Mouse (Mus musculus): ENCODE measurements at regions not wholly inside any gene's neighbourhood (a gene's known extent, or its start where the extent isn't known, plus 50 kb on each side); places are given as distances from the start of the nearest gene placed in this dataset.

- H3K36me3 ChIP-seq: no peaks in the 10 kb centered on the region
- peak; percentile 92 for DNase-seq (ENCODE audit: low spot score)
- no peaks in the 10 kb centered on the region for H3K27me3 ChIP-seq (ENCODE audit: low read depth, poor library complexity, severe bottlenecking)
- WGBS: 42% methylated on average over 9 of the region's 9 CpGs
- H3K4me1 ChIP-seq: no peaks in the 10 kb centered on the region; the same call in 1 of the 2 replicates
- no peak overlapping the region for H3K4me3 ChIP-seq
- H3K9me3 ChIP-seq (replicated peaks): no peaks in the 10 kb centered on the region
- no peak overlapping the region for H3K27ac ChIP-seq
Measured at GRCm38 (mm10) chr8:6572066-6572665, 1467.0 kb upstream of the Slc10a2 start.

DNA sequence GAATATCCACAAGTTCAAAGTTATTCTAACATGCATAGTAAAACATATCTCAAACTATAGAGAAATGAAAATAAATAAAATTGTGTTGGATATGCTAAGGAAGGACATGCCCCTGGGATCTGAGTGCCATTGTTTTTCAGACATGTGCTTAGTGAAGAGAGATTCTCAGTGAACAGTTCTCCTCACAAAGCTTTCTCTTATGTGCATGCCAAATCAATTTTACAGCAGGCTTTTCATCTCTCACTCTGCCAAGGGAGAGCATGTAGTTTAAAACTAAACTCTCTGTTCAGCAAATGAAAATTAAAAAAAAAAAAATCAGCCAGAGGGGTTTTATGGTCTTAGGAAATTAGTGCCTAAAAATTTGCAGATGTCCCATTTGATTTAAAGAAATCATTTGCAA lies 1445.8 kb upstream of the Slc10a2 start:
- Histone ChIP-seq H3K4me3 (no peak overlapping the region), H3K36me3 (no peaks in the 10 kb centered on the region), H3K27me3 (ENCODE audit: low read depth, poor library complexity, severe bottlenecking) (no peaks in the 10 kb centered on the region), H3K9me3 (replicated peaks) (no peaks in the 10 kb centered on the region), H3K27ac (no peak overlapping the region), H3K4me1 (no peaks in the 10 kb centered on the region)
- DNase-seq (ENCODE audit: low spot score): no peak

DNA sequence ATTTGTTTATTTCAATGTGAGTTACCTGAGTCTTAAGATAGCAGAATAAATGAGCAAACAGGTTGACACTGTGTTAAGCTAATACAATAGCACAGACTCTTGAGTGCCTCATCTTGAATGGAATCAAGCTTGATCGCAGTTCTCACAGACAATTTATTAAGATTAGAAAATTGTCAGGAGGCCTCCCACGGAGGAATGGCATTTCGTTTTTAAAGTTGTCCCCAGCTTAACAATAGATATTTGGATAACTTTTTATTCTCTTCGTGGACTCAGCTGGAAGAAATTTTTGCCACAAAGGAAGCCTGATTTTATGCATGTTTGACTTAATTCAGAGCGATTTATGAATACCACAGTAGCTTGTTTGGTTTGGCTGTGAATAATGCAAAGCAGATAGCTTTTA lies 1422.0 kb upstream of the Slc10a2 start:
- Histone ChIP-seq H3K36me3 (no peaks in the 10 kb centered on the region), H3K4me1 (no peaks in the 10 kb centered on the region), H3K9me3 (replicated peaks) (no peaks in the 10 kb centered on the region), H3K27ac (no peak overlapping the region), H3K27me3 (ENCODE audit: low read depth, poor library complexity, severe bottlenecking) (no peaks in the 10 kb centered on the region), H3K4me3 (no peak overlapping the region)
- WGBS: 82% methylated on average over 5 of the region's 5 CpGs
- DNase-seq (ENCODE audit: low spot score): no peak

DNA sequence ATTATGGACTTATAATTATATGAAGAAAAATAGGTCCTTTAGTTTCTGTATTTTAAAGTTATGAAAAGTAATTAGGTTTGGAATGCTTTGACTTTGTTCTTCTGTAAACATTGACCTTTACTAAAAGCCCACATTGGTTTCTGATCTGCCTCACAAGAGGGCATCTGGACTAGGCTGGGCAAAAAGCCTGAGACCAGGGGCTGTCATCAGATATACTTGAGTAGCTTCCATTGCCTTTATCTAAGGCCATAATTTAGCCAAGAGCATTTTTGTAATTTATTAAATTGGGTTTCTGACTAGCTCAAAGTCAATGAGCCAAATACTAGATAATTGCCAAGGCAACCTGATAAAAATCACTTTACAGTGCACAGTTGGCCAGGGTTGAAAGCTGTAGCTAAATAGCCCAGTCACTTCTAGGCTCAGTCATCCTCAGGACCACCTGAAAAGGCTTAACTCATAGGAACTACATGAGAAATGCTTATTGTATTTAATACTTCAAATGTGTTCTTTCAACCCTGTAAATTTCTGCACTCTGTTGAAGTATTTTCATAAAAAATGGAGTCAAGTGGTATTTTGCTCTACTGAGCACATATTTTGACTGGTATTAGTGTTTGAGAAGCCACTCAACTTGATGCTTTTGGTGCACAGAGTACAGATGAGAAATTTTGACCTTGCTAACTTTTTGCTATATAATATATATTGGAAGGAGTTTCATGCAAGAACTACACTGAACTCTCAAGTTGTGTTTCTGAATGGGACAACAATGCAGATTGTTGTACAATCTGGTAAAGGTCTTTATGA lies 1410.9 kb upstream of the Slc10a2 start:
- DNase-seq (ENCODE audit: low spot score): no peak
- Histone ChIP-seq H3K36me3 (no peaks in the 10 kb centered on the region), H3K27me3 (ENCODE audit: low read depth, poor library complexity, severe bottlenecking) (no peaks in the 10 kb centered on the region)

DNA sequence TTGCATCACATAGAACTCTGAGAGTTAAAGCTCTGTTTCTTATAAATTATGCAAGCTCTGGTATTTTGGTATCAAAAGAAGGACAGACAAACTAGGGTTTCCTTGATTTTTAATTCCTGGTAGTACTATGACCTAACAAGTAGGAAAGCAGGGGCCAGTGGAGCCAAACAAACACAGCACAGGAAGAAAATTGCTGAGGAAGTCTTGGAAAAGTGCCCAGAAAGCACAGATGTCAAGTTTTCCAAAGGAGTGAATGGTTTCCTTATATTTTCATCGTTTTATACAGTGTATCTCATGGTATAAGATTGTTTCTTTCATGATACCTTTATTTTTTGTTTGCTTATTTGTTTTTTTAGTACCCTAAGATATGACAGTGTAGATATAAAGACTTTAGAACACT lies 1387.3 kb upstream of the Slc10a2 start:
- no peak overlapping the region for H3K4me3 ChIP-seq
- no peaks in the 10 kb centered on the region for H3K27me3 ChIP-seq (ENCODE audit: low read depth, poor library complexity, severe bottlenecking)
- no peaks in the 10 kb centered on the region for H3K4me1 ChIP-seq
- no peaks in the 10 kb centered on the region for H3K9me3 ChIP-seq (replicated peaks)
- DNase-seq (ENCODE audit: low spot score): no peak
- WGBS: 76% methylated on average over 1 of the region's 1 CpGs
- no peak overlapping the region for H3K27ac ChIP-seq
- H3K36me3 ChIP-seq: no peaks in the 10 kb centered on the region

More for the DNA sequence above, 1410.9 kb upstream of the Slc10a2 start:
- no peak overlapping the region for H3K27ac ChIP-seq
- no peaks in the 10 kb centered on the region for H3K9me3 ChIP-seq (replicated peaks)
- no peak overlapping the region for H3K4me3 ChIP-seq
- H3K4me1 ChIP-seq: no peaks in the 10 kb centered on the region

DNA sequence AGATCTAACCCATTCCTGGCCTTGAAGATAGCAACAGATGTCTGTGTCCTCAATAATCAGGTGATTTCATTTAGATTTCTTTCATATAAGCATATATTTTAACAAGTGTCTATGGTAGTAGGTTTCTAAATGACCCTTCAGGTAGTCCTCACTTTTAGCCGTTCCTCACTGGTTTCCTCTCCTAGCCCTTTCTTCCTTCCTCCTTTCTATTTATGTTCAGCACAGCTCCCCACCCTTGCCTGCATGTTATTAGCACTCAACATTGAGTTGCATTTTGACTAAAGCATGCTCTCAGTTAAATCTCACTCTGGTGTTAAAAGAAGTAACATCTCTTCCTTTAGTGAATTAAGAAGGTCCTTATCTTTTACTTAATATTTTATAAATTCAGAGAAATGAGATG lies 1376.8 kb upstream of the Slc10a2 start:
- H3K4me1 ChIP-seq: no peaks in the 10 kb centered on the region
- 94% methylated on average over 1 of the region's 1 CpGs for WGBS

DNA sequence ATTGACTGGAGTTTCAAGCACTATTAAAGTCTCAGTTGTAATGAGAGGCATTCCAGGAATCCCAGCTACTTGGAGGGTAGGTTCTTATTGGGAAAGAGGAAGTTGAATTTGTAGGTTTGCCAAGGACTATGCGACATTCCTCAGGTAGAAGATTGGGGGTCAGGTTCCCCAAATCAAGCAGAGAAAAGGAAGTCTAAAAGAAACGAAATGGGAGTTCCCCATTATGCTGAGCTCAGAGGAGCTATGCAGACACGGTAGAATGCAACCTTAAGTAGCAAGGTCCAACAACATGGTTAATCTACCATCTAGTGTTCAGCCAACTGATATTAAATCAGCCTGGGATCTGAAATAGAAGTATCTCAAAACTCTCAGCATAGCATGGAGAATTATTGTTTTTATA lies 1365.9 kb upstream of the Slc10a2 start:
- no peaks in the 10 kb centered on the region for H3K9me3 ChIP-seq (replicated peaks)
- 89% methylated on average over 3 of the region's 3 CpGs for WGBS
- H3K4me3 ChIP-seq: no peak overlapping the region
- H3K27me3 ChIP-seq (ENCODE audit: low read depth, poor library complexity, severe bottlenecking): no peaks in the 10 kb centered on the region
- DNase-seq (ENCODE audit: low spot score): no peak
- no peaks in the 10 kb centered on the region for H3K36me3 ChIP-seq
- no peaks in the 10 kb centered on the region for H3K4me1 ChIP-seq
- H3K27ac ChIP-seq: no peak overlapping the region

More for the DNA sequence above, 1376.8 kb upstream of the Slc10a2 start:
- no peaks in the 10 kb centered on the region for H3K36me3 ChIP-seq
- no peaks in the 10 kb centered on the region for H3K9me3 ChIP-seq (replicated peaks)
- H3K4me3 ChIP-seq: no peak overlapping the region
- no peak for DNase-seq (ENCODE audit: low spot score)
- H3K27ac ChIP-seq: no peak overlapping the region
- no peaks in the 10 kb centered on the region for H3K27me3 ChIP-seq (ENCODE audit: low read depth, poor library complexity, severe bottlenecking)

GRCm38 (mm10) chr8:6456553-6457180 lies 1351.5 kb upstream of the Slc10a2 start:
- no peaks in the 10 kb centered on the region for H3K36me3 ChIP-seq
- no peak overlapping the region for H3K4me3 ChIP-seq
- no peaks in the 10 kb centered on the region for H3K4me1 ChIP-seq
- no peak overlapping the region for H3K27ac ChIP-seq
- 63% methylated on average over 3 of the region's 3 CpGs for WGBS
- H3K27me3 ChIP-seq (ENCODE audit: low read depth, poor library complexity, severe bottlenecking): no peaks in the 10 kb centered on the region
- no peaks in the 10 kb centered on the region for H3K9me3 ChIP-seq (replicated peaks)
- DNase-seq (ENCODE audit: low spot score): no peak

DNA sequence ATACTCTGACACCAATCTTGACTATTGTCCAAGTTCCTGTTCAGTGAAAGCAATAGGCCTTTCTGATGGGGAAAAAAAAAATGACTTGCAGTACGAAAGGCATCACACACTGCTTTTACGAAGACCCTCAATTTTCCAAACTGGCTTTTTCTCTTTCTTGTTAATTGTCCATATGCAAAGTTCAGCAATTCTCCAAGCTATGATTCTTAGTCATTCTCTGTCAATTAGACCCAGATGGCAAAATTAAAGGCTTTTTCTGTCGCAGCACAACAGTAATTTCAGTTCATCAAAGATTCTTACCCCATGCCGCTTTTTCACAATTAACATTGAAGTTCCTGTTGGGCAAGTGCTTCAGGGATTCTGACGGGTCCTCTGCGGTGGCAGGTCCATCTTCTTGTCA lies 1343.2 kb upstream of the Slc10a2 start:
- no peaks in the 10 kb centered on the region for H3K4me1 ChIP-seq
- no peak overlapping the region for H3K27ac ChIP-seq
- H3K4me3 ChIP-seq: no peak overlapping the region
- 48% methylated on average over 6 of the region's 6 CpGs for WGBS
- H3K27me3 ChIP-seq (ENCODE audit: low read depth, poor library complexity, severe bottlenecking): no peaks in the 10 kb centered on the region
- H3K36me3 ChIP-seq: no peaks in the 10 kb centered on the region
- no peaks in the 10 kb centered on the region for H3K9me3 ChIP-seq (replicated peaks)
- DNase-seq (ENCODE audit: low spot score): no peak

- WGBS: 78% methylated on average over 4 of the region's 4 CpGs
- DNase-seq (ENCODE audit: low spot score): no peak
Measured at GRCm38 (mm10) chr8:6439069-6439468, 1333.9 kb upstream of the Slc10a2 start.

More at GRCm38 (mm10) chr8:6439069-6439468, 1333.9 kb upstream of the Slc10a2 start:
- Histone ChIP-seq H3K4me3 (no peak overlapping the region), H3K27ac (no peak overlapping the region), H3K4me1 (no peaks in the 10 kb centered on the region), H3K36me3 (no peaks in the 10 kb centered on the region), H3K9me3 (replicated peaks) (no peaks in the 10 kb centered on the region), H3K27me3 (ENCODE audit: low read depth, poor library complexity, severe bottlenecking) (no peaks in the 10 kb centered on the region)

Data from limb, embryonic 10.5 days (tissue).